Mouse (Mus musculus) right cerebral cortex, postnatal 25 days (tissue): ENCODE results near the gene Rhox4b.
"Not testable (repeated sequence)": the region's sequence is repeated elsewhere in the genome, so short reads cannot be mapped to it uniquely, and the experiment has no call there.

Experiments
- DNase-seq: peaks from one replicate; pipeline ENCODE4 v3.0.0; 2022

The Rhox4b gene

DNA sequence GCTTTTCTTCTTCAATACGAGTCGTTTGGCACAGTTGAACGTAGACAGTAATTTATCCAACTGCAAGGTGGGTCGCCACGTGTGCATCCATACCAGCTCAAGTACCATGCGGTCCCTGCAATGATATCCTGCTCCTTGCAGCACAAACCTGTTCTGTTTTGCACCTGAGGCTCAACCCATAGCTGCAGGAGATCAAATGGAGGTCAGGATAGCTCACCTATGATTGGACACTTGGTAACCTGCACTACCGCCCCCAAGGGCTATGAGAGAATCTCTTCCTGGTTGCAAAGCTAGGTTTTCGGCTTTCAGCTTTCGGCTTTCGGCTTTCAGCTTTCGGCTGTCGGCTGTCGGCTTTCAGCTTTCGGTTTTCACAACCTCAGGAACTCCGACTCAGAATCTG, at the start of gene Rhox4b:
Gene Rhox4b (plus strand): TSS at position 301 of the 400 bp plus-strand sequence.
- not testable (repeated sequence) for DNase-seq

DNA sequence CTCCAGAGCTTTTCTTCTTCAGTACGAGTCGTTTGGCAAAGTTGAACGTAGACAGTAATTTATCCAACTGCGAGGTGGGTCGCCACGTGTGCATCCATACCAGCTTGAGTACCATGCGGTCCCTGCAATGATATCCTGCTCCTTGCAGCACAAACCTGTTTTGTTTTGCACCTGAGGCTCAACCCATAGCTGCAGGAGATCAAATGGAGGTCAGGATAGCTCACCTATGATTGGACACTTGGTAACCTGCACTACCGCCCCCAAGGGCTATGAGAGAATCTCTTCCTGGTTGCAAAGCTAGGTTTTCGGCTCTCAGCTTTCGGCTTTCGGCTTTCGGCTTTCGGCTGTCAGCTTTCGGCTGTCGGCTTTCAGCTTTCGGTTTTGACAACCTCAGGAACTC, 41.7 kb upstream of the Rhox4b start, which contains the start of gene Rhox4a2:
Gene Rhox4a2 (plus strand): TSS at position 301 of the 400 bp plus-strand sequence.
- DNase-seq: not testable (repeated sequence)

DNA sequence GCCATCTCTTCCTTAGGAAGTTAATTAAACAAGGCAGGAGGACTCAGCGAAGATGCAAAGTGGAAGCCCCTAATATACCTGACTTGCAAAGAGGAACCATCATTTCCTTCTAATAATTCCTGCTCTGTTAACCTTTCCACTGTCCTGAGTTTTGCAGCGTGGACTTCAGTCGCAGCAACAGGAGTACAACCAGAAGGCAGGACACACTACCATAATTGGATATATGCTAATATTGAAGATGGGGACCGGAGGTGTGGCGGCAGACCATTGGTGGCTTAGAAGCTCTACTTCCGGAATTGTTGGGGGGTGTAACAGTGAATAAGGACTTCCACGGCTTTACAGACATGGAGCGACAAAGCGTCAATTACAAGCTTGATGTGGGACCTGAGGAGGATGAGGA, 20.5 kb upstream of the Rhox4b start, which contains the start of gene Rhox2b:
Gene Rhox2b (plus strand): TSS at position 301 of the 400 bp plus-strand sequence.
- not testable (repeated sequence) for DNase-seq

DNA sequence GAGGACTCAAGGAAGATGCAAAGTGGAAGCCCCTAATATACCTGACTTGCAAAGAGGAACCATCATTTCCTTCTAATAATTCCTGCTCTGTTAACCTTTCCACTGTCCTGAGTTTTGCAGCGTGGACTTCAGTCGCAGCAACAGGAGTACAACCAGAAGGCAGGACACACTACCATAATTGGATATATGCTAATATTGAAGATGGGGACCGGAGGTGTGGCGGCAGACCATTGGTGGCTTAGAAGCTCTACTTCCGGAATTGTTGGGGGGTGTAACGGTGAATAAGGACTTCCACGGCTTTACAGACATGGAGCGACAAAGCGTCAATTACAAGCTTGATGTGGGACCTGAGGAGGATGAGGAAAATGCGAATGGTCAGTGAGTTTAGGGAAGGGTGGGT, 21.1 kb downstream of the Rhox4b start, which contains the start of gene Rhox2c:
Gene Rhox2c (plus strand): TSS at position 301 of the 400 bp plus-strand sequence.
- not testable (repeated sequence) for DNase-seq

DNA sequence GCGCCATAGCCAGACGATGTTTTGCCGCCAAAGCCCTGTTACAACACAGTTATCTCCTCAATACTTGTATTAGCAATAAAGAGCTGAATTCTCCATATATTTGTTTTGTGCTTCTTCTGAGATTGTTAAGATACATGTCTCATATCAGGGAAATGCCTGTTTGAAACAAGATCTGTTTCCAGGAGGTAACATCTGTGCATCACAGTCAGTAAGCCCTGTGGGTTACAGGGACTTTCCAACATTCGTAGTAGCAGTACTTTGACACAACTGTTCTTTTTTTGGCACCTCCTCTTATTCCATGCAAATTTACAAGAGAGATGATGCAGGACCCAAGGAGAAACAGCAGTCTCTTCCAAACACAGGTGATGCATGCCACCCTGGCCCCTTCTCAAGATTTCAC, 26.0 kb downstream of the Rhox4b start, which contains the start of gene Rhox3c:
Gene Rhox3c (plus strand): TSS at position 301 of the 400 bp plus-strand sequence.
- not testable (repeated sequence) for DNase-seq

DNA sequence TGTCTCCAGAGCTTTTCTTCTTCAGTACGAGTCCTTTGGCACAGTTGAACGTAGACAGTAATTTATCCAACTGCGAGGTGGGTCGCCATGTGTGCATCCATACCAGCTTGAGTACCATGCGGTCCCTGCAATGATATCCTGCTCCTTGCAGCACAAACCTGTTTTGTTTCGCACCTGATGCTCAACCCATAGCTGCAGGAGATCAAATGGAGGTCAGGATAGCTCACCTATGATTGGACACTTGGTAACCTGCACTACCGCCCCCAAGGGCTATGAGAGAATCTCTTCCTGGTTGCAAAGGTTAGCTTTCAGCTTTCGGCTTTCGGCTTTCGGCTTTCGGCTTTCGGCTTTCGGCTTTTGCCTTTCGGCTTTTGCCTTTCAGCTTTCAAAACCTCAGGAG, 47.7 kb downstream of the Rhox4b start, which contains the start of gene Rhox4c:
Gene Rhox4c (plus strand): TSS at position 301 of the 400 bp plus-strand sequence.
- DNase-seq: not testable (repeated sequence)
